Mouse (Mus musculus) liver, postnatal 0 days (tissue): Measurements from ENCODE around the gene Adcy4. TPM values are rescaled to one million over a fixed set of nuclear protein-coding genes. Genes with fewer than 3 reads are reported as not detected.
A peak's percentile ranks its signal among the peaks of the same experiment; 100 is the strongest.

Experiments
- ATAC-seq: fragments of 200-750 bp; cut with Nextera tagmentation; 2 replicates; pipeline ENCODE4 v1.8.0; 2017; ENCODE audit warnings: mild to moderate bottlenecking, moderate library complexity
- DNase-seq: peaks from one replicate; pipeline ENCODE4 v3.0.0-alpha.2; 2016
- H3K27ac ChIP-seq: fragments of 300-500 bp; sonication (generic); 2 replicates; pipeline ENCODE4 v1.5.1; 2014; ENCODE audit warnings: antibody characterized with exemption, moderate library complexity, mild to moderate bottlenecking, low read depth
- H3K27me3 ChIP-seq: fragments of 300-500 bp; sonication (generic); 2 replicates; pipeline ENCODE4 v1.6.1; 2014; ENCODE audit warnings: low read length, control low read depth, mixed read lengths; ENCODE audit not compliant: insufficient read depth
- H3K36me3 ChIP-seq: fragments of 300-500 bp; sonication (generic); replicated peaks from 2 replicates; pipeline ENCODE4 v1.6.1; 2014; ENCODE audit warnings: mild to moderate bottlenecking, control low read depth, low read length, moderate library complexity, mixed read lengths; ENCODE audit not compliant: insufficient read depth
- H3K4me1 ChIP-seq: fragments of 300-500 bp; sonication (generic); 2 replicates; pipeline ENCODE4 v1.6.1; 2014; ENCODE audit warnings: antibody characterized with exemption, mild to moderate bottlenecking, control low read depth; ENCODE audit not compliant: insufficient read depth
- H3K4me2 ChIP-seq: fragments of 300-500 bp; sonication (generic); 2 replicates; pipeline ENCODE4 v1.6.1; 2014; ENCODE audit warnings: low read depth, mild to moderate bottlenecking, low read length, moderate library complexity, mixed read lengths
- H3K4me3 ChIP-seq: fragments of 300-500 bp; sonication (generic); 2 replicates; pipeline ENCODE4 v1.5.1; 2014; ENCODE audit warnings: low read depth, low read length
- H3K9ac ChIP-seq: fragments of 300-500 bp; sonication (generic); replicated peaks from 2 replicates; pipeline ENCODE4 v1.6.1; 2014; ENCODE audit warnings: mild to moderate bottlenecking, moderate library complexity
- H3K9me3 ChIP-seq: fragments of 300-500 bp; sonication (generic); 2 replicates; pipeline ENCODE4 v1.6.1; 2016; ENCODE audit warnings: mild to moderate bottlenecking, control low read depth, low read length, mixed read lengths
- CTCF ChIP-seq: sonication (generic); IDR thresholded peaks from 2 replicates; pipeline ENCODE4 v1.5.1; 2016; ENCODE audit warnings: antibody characterized with exemption, low read depth
- EP300 ChIP-seq: IDR thresholded peaks from 2 replicates; pipeline ENCODE4 v1.6.1; 2016; ENCODE audit warnings: antibody characterized with exemption, low read depth, mild to moderate bottlenecking
- WGBS: fragments of 180-500 bp; shearing (Covaris S2); extraction: QIAGEN DNeasy Blood & Tissue Kit; methylation state at CpG from one replicate; pipeline ENCODE4 v1.1.7; 2014; ENCODE audit not compliant: insufficient replicate concordance; 5-methylcytosine and 5-hydroxymethylcytosine counted together
- polyA plus RNA-seq: library from polyadenylated mRNA; unstranded; fragments of >200 nt; fragmentation: Nextera tagmentation; extraction: Ambion mirVana; gene quantifications from 2 replicates; pipeline ENCODE4 v1.2.1, GENCODE M21; 2015

The Adcy4 gene
- polyA plus RNA-seq, 1 experiment from 2014 or later = 1.7 TPM

GRCm38 (mm10) chr14:55726261-55726660 is 57.6 kb downstream of the Adcy4 start:
- ATAC-seq = no peak
- no peaks in the 10 kb centered on the region for H3K36me3 ChIP-seq
- no peaks in the 10 kb centered on the region for H3K27me3 ChIP-seq
- no peak overlapping the region for H3K9ac ChIP-seq
- no peak overlapping the region for H3K27ac ChIP-seq
- no peak for TF ChIP-seq CTCF
- TF ChIP-seq EP300 = no peak
- H3K4me3 ChIP-seq = no peak overlapping the region
- DNase-seq = no peak
- no peaks in the 10 kb centered on the region for H3K9me3 ChIP-seq
- H3K4me1 ChIP-seq = peaks cover 25% of the 10 kb centered on the region
- H3K4me2 ChIP-seq = no peak overlapping the region

- DNase-seq = peak; percentile 62
Measured at GRCm38 (mm10) chr14:55724411-55724871, 59.5 kb downstream of the Adcy4 start.

GRCm38 (mm10) chr14:55723433-55723832 is 60.5 kb downstream of the Adcy4 start:
- no peak overlapping the region for H3K9ac ChIP-seq
- H3K27me3 ChIP-seq = no peaks in the 10 kb centered on the region
- WGBS = 75% methylated on average over 7 of the region's 7 CpGs
- no peak overlapping the region for H3K4me2 ChIP-seq
- no peak for ATAC-seq
- H3K27ac ChIP-seq = peak overlapping the region; percentile 93; the same call in 1 of the 2 replicates
- no peak for DNase-seq
- peaks cover 6% of the 10 kb centered on the region; the same call in 1 of the 2 replicates for H3K36me3 ChIP-seq
- TF ChIP-seq CTCF (no peak), EP300 (no peak)
- H3K4me3 ChIP-seq = no peak overlapping the region
- H3K4me1 ChIP-seq = peaks cover 28% of the 10 kb centered on the region
- H3K9me3 ChIP-seq = no peaks in the 10 kb centered on the region

More at GRCm38 (mm10) chr14:55724411-55724871, 59.5 kb downstream of the Adcy4 start:
- no peaks in the 10 kb centered on the region for H3K9me3 ChIP-seq
- H3K4me2 ChIP-seq = peak overlapping the region; percentile 5; the same call in 1 of the 2 replicates
- no peaks in the 10 kb centered on the region for H3K27me3 ChIP-seq
- peaks cover 28% of the 10 kb centered on the region for H3K4me1 ChIP-seq
- peak overlapping the region; percentile 24; the same call in 1 of the 2 replicates for H3K27ac ChIP-seq
- H3K36me3 ChIP-seq = peaks cover 3% of the 10 kb centered on the region; the same call in 1 of the 2 replicates
- WGBS = 15% methylated on average over 8 of the region's 8 CpGs
- ATAC-seq = peak; percentile 5; the same call in 1 of the 2 replicates
- TF ChIP-seq CTCF (no peak), EP300 (peak; percentile 65)
- H3K4me3 ChIP-seq = no peak overlapping the region
- H3K9ac ChIP-seq = no peak overlapping the region

GRCm38 (mm10) chr14:55722438-55722945 is 61.4 kb downstream of the Adcy4 start:
- H3K27ac ChIP-seq = peak overlapping the region; percentile 93
- DNase-seq (no peak), ATAC-seq (no peak)
- peaks cover 28% of the 10 kb centered on the region for H3K4me1 ChIP-seq
- peaks cover 14% of the 10 kb centered on the region for H3K36me3 ChIP-seq
- TF ChIP-seq CTCF = no peak
- TF ChIP-seq EP300 = no peak
- no peaks in the 10 kb centered on the region for H3K27me3 ChIP-seq
- peak overlapping the region; percentile 79; the same call in 1 of the 2 replicates for H3K9ac ChIP-seq
- peak overlapping the region; percentile 75; the same call in 1 of the 2 replicates for H3K4me3 ChIP-seq
- WGBS = 37% methylated on average over 8 of the region's 8 CpGs
- H3K9me3 ChIP-seq = no peaks in the 10 kb centered on the region
- peak overlapping the region; percentile 84 for H3K4me2 ChIP-seq

- peak within 1 kb of the TSS; percentile 75 for H3K4me3 ChIP-seq
- DNase-seq (peak; percentile 97), ATAC-seq (peak; percentile 90)
- H3K4me1 ChIP-seq = peaks cover 28% of the 10 kb centered on the region
- WGBS = under 1% methylated on average over 50 of the region's 50 CpGs
- H3K36me3 ChIP-seq = peaks cover 19% of the 10 kb centered on the region
- H3K27ac ChIP-seq = peak within 1 kb of the TSS; percentile 93
- H3K9ac ChIP-seq = peak within 1 kb of the TSS; percentile 79
- peak; percentile 3; the same call in 1 of the 2 replicates for TF ChIP-seq EP300
- TF ChIP-seq CTCF = peak; percentile 99
- no peaks in the 10 kb centered on the region for H3K9me3 ChIP-seq
- H3K4me2 ChIP-seq = peak within 1 kb of the TSS; percentile 84
- H3K27me3 ChIP-seq = no peaks in the 10 kb centered on the region
Measured at GRCm38 (mm10) chr14:55721700-55722437, 62.0 kb downstream of the Adcy4 start, which contains the start of gene Rabggta. TSS of gene Rabggta (minus strand) at chr14:55722263.

- 62% methylated on average over 6 of the region's 6 CpGs for WGBS
- no peak for DNase-seq
- Histone ChIP-seq H3K4me1 (peaks cover 28% of the 10 kb centered on the region), H3K9me3 (no peaks in the 10 kb centered on the region), H3K9ac (no peak overlapping the region), H3K27me3 (no peaks in the 10 kb centered on the region), H3K4me3 (peak overlapping the region; percentile 75), H3K36me3 (peaks cover 19% of the 10 kb centered on the region), H3K27ac (peak overlapping the region; percentile 93), H3K4me2 (peak overlapping the region; percentile 84)
- TF ChIP-seq EP300 (no peak), CTCF (no peak)
- ATAC-seq = peak; percentile 56
Measured at GRCm38 (mm10) chr14:55721076-55721475, 62.8 kb downstream of the Adcy4 start.
